Mouse (Mus musculus): ENCODE data around the gene Svop. TPM values are rescaled to one million over a fixed set of nuclear protein-coding genes. Genes with fewer than 3 reads are reported as not detected.

The Svop gene
- polyA plus RNA-seq, 1 experiment from 2014 or later: 2.0 TPM

GRCm38 (mm10) chr5:114057129-114057731, 34.1 kb downstream of the Svop start:
- no peaks in the 10 kb centered on the region for H3K36me3 ChIP-seq (ENCODE audit: control insufficient read depth, insufficient read depth, low read length)

GRCm38 (mm10) chr5:114052246-114052761, 39.1 kb downstream of the Svop start:
- H3K9ac ChIP-seq (ENCODE audit: low read depth, low read length): no peak overlapping the region
- no peaks in the 10 kb centered on the region for H3K36me3 ChIP-seq (ENCODE audit: control insufficient read depth, insufficient read depth, low read length)
- H3K4me3 ChIP-seq (ENCODE audit: low read length): no peak overlapping the region
- no peaks in the 10 kb centered on the region for H3K27me3 ChIP-seq (replicated peaks; ENCODE audit: control insufficient read depth, insufficient read depth, low read length)
- H3K27ac ChIP-seq (ENCODE audit: low read length): 0 out of 2 replicates have a peak overlapping the region, but pooled peaks have one; percentile 11
- peak overlapping the region; percentile 39 for H3K4me2 ChIP-seq (ENCODE audit: low read depth, low read length)
- peaks cover 3% of the 10 kb centered on the region; the same call in 1 of the 2 replicates for H3K4me1 ChIP-seq (ENCODE audit: control insufficient read depth, insufficient read depth, low read length)
- no peaks in the 10 kb centered on the region for H3K9me3 ChIP-seq (ENCODE audit: control insufficient read depth, low read length)
- ATAC-seq: peak; percentile 56; the same call in 1 of the 2 replicates
- 24% methylated on average over 9 of the region's 9 CpGs for WGBS

More at GRCm38 (mm10) chr5:114057129-114057731, 34.1 kb downstream of the Svop start:
- Histone ChIP-seq H3K9me3 (ENCODE audit: control insufficient read depth, low read length) (no peaks in the 10 kb centered on the region), H3K27me3 (replicated peaks; ENCODE audit: control insufficient read depth, insufficient read depth, low read length) (no peaks in the 10 kb centered on the region), H3K9ac (ENCODE audit: low read depth, low read length) (no peak overlapping the region), H3K27ac (ENCODE audit: low read length) (no peak overlapping the region), H3K4me3 (ENCODE audit: low read length) (no peak overlapping the region), H3K4me2 (ENCODE audit: low read depth, low read length) (no peak overlapping the region), H3K4me1 (ENCODE audit: control insufficient read depth, insufficient read depth, low read length) (peaks cover 1% of the 10 kb centered on the region; the same call in 1 of the 2 replicates)
- no peak for ATAC-seq
- 72% methylated on average over 9 of the region's 9 CpGs for WGBS

- H3K4me1 ChIP-seq (ENCODE audit: control insufficient read depth, insufficient read depth, low read length): peaks cover 3% of the 10 kb centered on the region; the same call in 1 of the 2 replicates
- no peak for ATAC-seq
- no peaks in the 10 kb centered on the region for H3K9me3 ChIP-seq (ENCODE audit: control insufficient read depth, low read length)
- no peak overlapping the region for H3K4me2 ChIP-seq (ENCODE audit: low read depth, low read length)
- H3K36me3 ChIP-seq (ENCODE audit: control insufficient read depth, insufficient read depth, low read length): no peaks in the 10 kb centered on the region
- H3K27ac ChIP-seq (ENCODE audit: low read length): no peak overlapping the region
- no peak overlapping the region for H3K4me3 ChIP-seq (ENCODE audit: low read length)
- H3K9ac ChIP-seq (ENCODE audit: low read depth, low read length): no peak overlapping the region
- no peaks in the 10 kb centered on the region for H3K27me3 ChIP-seq (replicated peaks; ENCODE audit: control insufficient read depth, insufficient read depth, low read length)
- WGBS: 52% methylated on average over 12 of the region's 12 CpGs
These were observed 42.5 kb downstream of the Svop start for GRCm38 (mm10) chr5:114048731-114049308.

- Histone ChIP-seq H3K27me3 (replicated peaks; ENCODE audit: control insufficient read depth, insufficient read depth, low read length) (no peaks in the 10 kb centered on the region), H3K4me1 (ENCODE audit: control insufficient read depth, insufficient read depth, low read length) (peaks cover 2% of the 10 kb centered on the region; the same call in 1 of the 2 replicates), H3K36me3 (ENCODE audit: control insufficient read depth, insufficient read depth, low read length) (no peaks in the 10 kb centered on the region), H3K27ac (ENCODE audit: low read length) (no peak overlapping the region), H3K4me3 (ENCODE audit: low read length) (no peak overlapping the region), H3K9me3 (ENCODE audit: control insufficient read depth, low read length) (no peaks in the 10 kb centered on the region), H3K4me2 (ENCODE audit: low read depth, low read length) (no peak overlapping the region), H3K9ac (ENCODE audit: low read depth, low read length) (no peak overlapping the region)
- ATAC-seq: no peak
- 83% methylated on average over 5 of the region's 5 CpGs for WGBS
These were observed 44.2 kb downstream of the Svop start for GRCm38 (mm10) chr5:114047182-114047581.

GRCm38 (mm10) chr5:114046604-114047003, 44.8 kb downstream of the Svop start:
- no peak for ATAC-seq

GRCm38 (mm10) chr5:114046151-114046550, 45.2 kb downstream of the Svop start:
- Histone ChIP-seq H3K4me3 (ENCODE audit: low read length) (no peak overlapping the region), H3K4me1 (ENCODE audit: control insufficient read depth, insufficient read depth, low read length) (peaks cover 9% of the 10 kb centered on the region), H3K36me3 (ENCODE audit: control insufficient read depth, insufficient read depth, low read length) (no peaks in the 10 kb centered on the region), H3K27me3 (replicated peaks; ENCODE audit: control insufficient read depth, insufficient read depth, low read length) (no peaks in the 10 kb centered on the region), H3K9ac (ENCODE audit: low read depth, low read length) (no peak overlapping the region), H3K27ac (ENCODE audit: low read length) (no peak overlapping the region), H3K4me2 (ENCODE audit: low read depth, low read length) (no peak overlapping the region), H3K9me3 (ENCODE audit: control insufficient read depth, low read length) (no peaks in the 10 kb centered on the region)
- 64% methylated on average over 3 of the region's 3 CpGs for WGBS
- no peak for ATAC-seq

More at GRCm38 (mm10) chr5:114046604-114047003, 44.8 kb downstream of the Svop start:
- Histone ChIP-seq H3K27ac (ENCODE audit: low read length) (no peak overlapping the region), H3K27me3 (replicated peaks; ENCODE audit: control insufficient read depth, insufficient read depth, low read length) (no peaks in the 10 kb centered on the region), H3K4me1 (ENCODE audit: control insufficient read depth, insufficient read depth, low read length) (peaks cover 5% of the 10 kb centered on the region; the same call in 1 of the 2 replicates), H3K4me3 (ENCODE audit: low read length) (no peak overlapping the region), H3K4me2 (ENCODE audit: low read depth, low read length) (no peak overlapping the region), H3K9me3 (ENCODE audit: control insufficient read depth, low read length) (no peaks in the 10 kb centered on the region), H3K36me3 (ENCODE audit: control insufficient read depth, insufficient read depth, low read length) (no peaks in the 10 kb centered on the region), H3K9ac (ENCODE audit: low read depth, low read length) (no peak overlapping the region)
- WGBS: 44% methylated on average over 3 of the region's 3 CpGs

- no peak overlapping the region for H3K4me3 ChIP-seq (ENCODE audit: low read length)
- ATAC-seq: no peak
- 67% methylated on average over 1 of the region's 1 CpGs for WGBS
- H3K9ac ChIP-seq (ENCODE audit: low read depth, low read length): no peak overlapping the region
- H3K4me1 ChIP-seq (ENCODE audit: control insufficient read depth, insufficient read depth, low read length): peaks cover 12% of the 10 kb centered on the region
- no peaks in the 10 kb centered on the region for H3K27me3 ChIP-seq (replicated peaks; ENCODE audit: control insufficient read depth, insufficient read depth, low read length)
- no peaks in the 10 kb centered on the region for H3K36me3 ChIP-seq (ENCODE audit: control insufficient read depth, insufficient read depth, low read length)
- H3K4me2 ChIP-seq (ENCODE audit: low read depth, low read length): no peak overlapping the region
- H3K27ac ChIP-seq (ENCODE audit: low read length): no peak overlapping the region
- no peaks in the 10 kb centered on the region for H3K9me3 ChIP-seq (ENCODE audit: control insufficient read depth, low read length)
These were observed 46.2 kb downstream of the Svop start for GRCm38 (mm10) chr5:114045134-114045533.

GRCm38 (mm10) chr5:114043800-114044199, 47.6 kb downstream of the Svop start:
- no peak overlapping the region for H3K9ac ChIP-seq (ENCODE audit: low read depth, low read length)
- ATAC-seq: no peak

GRCm38 (mm10) chr5:114041327-114041930, 49.9 kb downstream of the Svop start:
- Histone ChIP-seq H3K4me3 (ENCODE audit: low read length) (0 out of 2 replicates have a peak overlapping the region, but pooled peaks have one; percentile 0), H3K9me3 (ENCODE audit: control insufficient read depth, low read length) (no peaks in the 10 kb centered on the region), H3K27me3 (replicated peaks; ENCODE audit: control insufficient read depth, insufficient read depth, low read length) (no peaks in the 10 kb centered on the region), H3K9ac (ENCODE audit: low read depth, low read length) (no peak overlapping the region), H3K27ac (ENCODE audit: low read length) (peak overlapping the region; percentile 76), H3K36me3 (ENCODE audit: control insufficient read depth, insufficient read depth, low read length) (no peaks in the 10 kb centered on the region), H3K4me2 (ENCODE audit: low read depth, low read length) (peak overlapping the region; percentile 17; the same call in 1 of the 2 replicates), H3K4me1 (ENCODE audit: control insufficient read depth, insufficient read depth, low read length) (peaks cover 12% of the 10 kb centered on the region)
- 12% methylated on average over 15 of the region's 15 CpGs for WGBS
- peak; percentile 95 for ATAC-seq

More at GRCm38 (mm10) chr5:114043800-114044199, 47.6 kb downstream of the Svop start:
- Histone ChIP-seq H3K4me3 (ENCODE audit: low read length) (no peak overlapping the region), H3K4me2 (ENCODE audit: low read depth, low read length) (no peak overlapping the region), H3K27ac (ENCODE audit: low read length) (no peak overlapping the region), H3K36me3 (ENCODE audit: control insufficient read depth, insufficient read depth, low read length) (no peaks in the 10 kb centered on the region), H3K27me3 (replicated peaks; ENCODE audit: control insufficient read depth, insufficient read depth, low read length) (no peaks in the 10 kb centered on the region), H3K4me1 (ENCODE audit: control insufficient read depth, insufficient read depth, low read length) (peaks cover 12% of the 10 kb centered on the region), H3K9me3 (ENCODE audit: control insufficient read depth, low read length) (no peaks in the 10 kb centered on the region)
- 65% methylated on average over 4 of the region's 4 CpGs for WGBS

Data from intestine, embryonic 16.5 days (tissue).